Comparison of ENCODE assay signal across 8 mouse cellular contexts in the genomic region with DNA sequence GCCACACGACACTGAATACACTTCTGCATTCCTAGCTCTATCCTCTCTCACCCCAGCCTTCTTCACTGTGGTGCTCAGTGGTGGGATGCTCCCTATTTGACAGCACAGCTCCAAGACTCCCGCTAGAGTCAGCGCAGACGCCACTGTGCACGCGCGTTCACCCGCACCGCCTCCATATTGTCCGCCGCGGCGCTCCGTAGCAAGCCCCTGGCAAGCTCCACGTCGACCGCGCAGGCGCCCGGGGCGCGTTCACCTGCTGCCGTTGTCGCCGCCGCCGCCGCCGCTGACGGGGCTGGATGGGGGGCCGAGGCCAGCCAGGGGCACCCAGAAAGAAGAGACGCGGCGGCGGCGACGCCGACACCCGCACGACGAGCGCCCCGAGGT. TPM values are rescaled to one million over a fixed set of nuclear protein-coding genes. Genes with fewer than 3 reads are reported as not detected.
A peak's percentile ranks its signal among the peaks of the same experiment; 100 is the strongest.
DNase-seq lines count a peak whose midpoint lies in the region; ATAC-seq and TF ChIP-seq lines count a peak whose summit lies in the region.

A gene (plus strand): TSS at position 248 of the 384 bp plus-strand sequence.

- under 1% methylated on average over 43 of the region's 43 CpGs for WGBS in forebrain, embryonic 15.5 days
- WGBS in liver, postnatal 0 days (ENCODE audit: insufficient replicate concordance), result under 1% methylated on average over 40 of the region's 43 CpGs
- WGBS in neural tube, embryonic 14.5 days, result under 1% methylated on average over 31 of the region's 43 CpGs

- peaks cover 0 to 10% of the 10 kb centered on the region in 2 experiments; a peak in 2 of 4 replicates for H3K4me1 ChIP-seq in ES-E14 (ENCODE audit: control insufficient read depth in 2 of 2, insufficient read depth in 2 of 2, low read length in 2 of 2, poor library complexity in 1 of 2)
- peaks cover 29% of the 10 kb centered on the region for H3K4me1 ChIP-seq in forebrain, embryonic 15.5 days
- peaks cover 29% of the 10 kb centered on the region for H3K4me1 ChIP-seq in liver, postnatal 0 days (ENCODE audit: insufficient read depth)
- peaks cover 10% of the 10 kb centered on the region for H3K4me1 ChIP-seq in neural tube, embryonic 14.5 days (ENCODE audit: control insufficient read depth, insufficient read depth, low read length)
- peaks cover 12% of the 10 kb centered on the region for H3K4me1 ChIP-seq in testis, adult 2 months (ENCODE audit: control insufficient read depth, insufficient read depth, low read length)

- peak; percentile 74 for TF ChIP-seq POLR2A in testis, adult 2 months (IDR thresholded peaks at IDR 0.05; ENCODE audit: control insufficient read depth, low read depth, low read length)

- intact Hi-C loops in heart, postnatal 14 days (cut with DNase I), result no loop called here

- 0 out of 2 replicates have a peak, but pooled peaks cover 3% of the 10 kb centered on the region for H3K36me3 ChIP-seq in ES-E14 (ENCODE audit: control insufficient read depth, insufficient read depth, low read length, poor library complexity, severe bottlenecking)
- H3K36me3 ChIP-seq in forebrain, embryonic 15.5 days, result no peaks in the 10 kb centered on the region
- H3K36me3 ChIP-seq in liver, postnatal 0 days (replicated peaks; ENCODE audit: insufficient read depth, low read length), result 0 out of 2 replicates have a peak, but pooled peaks cover 2% of the 10 kb centered on the region
- H3K36me3 ChIP-seq in neural tube, embryonic 14.5 days (ENCODE audit: control insufficient read depth, insufficient read depth, low read length), result no peaks in the 10 kb centered on the region
- H3K36me3 ChIP-seq in testis, adult 2 months (ENCODE audit: control insufficient read depth, insufficient read depth, low read length), result no peaks in the 10 kb centered on the region

- H3K27ac ChIP-seq in ES-E14 (ENCODE audit: insufficient read depth, low read depth, low read length, poor library complexity, severe bottlenecking), result no peak within 1 kb of the TSS
- H3K27ac ChIP-seq in forebrain, embryonic 15.5 days (replicated peaks), result peak within 1 kb of the TSS; percentile 59
- H3K27ac ChIP-seq in liver, postnatal 0 days (ENCODE audit: low read depth), result peak within 1 kb of the TSS; percentile 91
- H3K27ac ChIP-seq in neural tube, embryonic 14.5 days (ENCODE audit: low read depth, low read length), result peak within 1 kb of the TSS; percentile 69
- H3K27ac ChIP-seq in testis, adult 2 months (ENCODE audit: control insufficient read depth, insufficient read depth, low read depth, low read length), result peak within 1 kb of the TSS; percentile 95

- no peak for TF ChIP-seq EP300 in liver, postnatal 0 days (IDR thresholded peaks at IDR 0.05; ENCODE audit: low read depth)

- no peak for DNase-seq in ES-E14 (ENCODE audit: low read depth, low spot score)
- peak; percentile 90 for DNase-seq in cerebellum, adult 11-12 months
- DNase-seq in heart, postnatal 14 days, result peak; percentile 91 to 94
- DNase-seq in layer of hippocampus, adult 11-12 months (ENCODE audit: low spot score), result peak; percentile 88
- DNase-seq in liver, postnatal 0 days, result peak; percentile 89

- peak within 1 kb of the TSS; percentile 83 to 86 for H3K4me3 ChIP-seq in ES-E14 (ENCODE audit: insufficient read depth in 1 of 2, low read depth in 1 of 2, low read length in 2 of 2, poor library complexity in 1 of 2, severe bottlenecking in 1 of 2)
- H3K4me3 ChIP-seq in forebrain, embryonic 15.5 days, result peak within 1 kb of the TSS; percentile 62
- peak within 1 kb of the TSS; percentile 92 for H3K4me3 ChIP-seq in liver, postnatal 0 days (ENCODE audit: low read depth, low read length)
- peak within 1 kb of the TSS; percentile 87 for H3K4me3 ChIP-seq in neural tube, embryonic 14.5 days (ENCODE audit: low read depth, low read length)
- peak within 1 kb of the TSS; percentile 99 for H3K4me3 ChIP-seq in testis, adult 2 months (ENCODE audit: control insufficient read depth, low read depth, low read length)

- in situ Hi-C loops in ES-E14 (cut with MboI; ENCODE audit: low sequenced_read_pairs in 2 of 2, unreplicated experiment in 2 of 2), result no loop called here

- ATAC-seq in forebrain, embryonic 15.5 days (replicated peaks), result peak; percentile 94
- peak; percentile 88 for ATAC-seq in liver, postnatal 0 days
- peak; percentile 92 for ATAC-seq in neural tube, embryonic 14.5 days (ENCODE audit: low read depth)

- peak within 1 kb of the TSS; percentile 99 for H3K4me2 ChIP-seq in forebrain, embryonic 15.5 days (replicated peaks)
- peak within 1 kb of the TSS; percentile 97 for H3K4me2 ChIP-seq in liver, postnatal 0 days (ENCODE audit: low read depth, low read length)
- peak within 1 kb of the TSS; percentile 99 for H3K4me2 ChIP-seq in neural tube, embryonic 14.5 days (ENCODE audit: low read depth, low read length)

- H3K27me3 ChIP-seq in forebrain, embryonic 15.5 days, result no peaks in the 10 kb centered on the region
- no peaks in the 10 kb centered on the region for H3K27me3 ChIP-seq in liver, postnatal 0 days (ENCODE audit: insufficient read depth, low read length)
- no peaks in the 10 kb centered on the region for H3K27me3 ChIP-seq in neural tube, embryonic 14.5 days (ENCODE audit: control insufficient read depth, insufficient read depth, low read length)
- no peaks in the 10 kb centered on the region for H3K27me3 ChIP-seq in testis, adult 2 months (ENCODE audit: control insufficient read depth, insufficient read depth, low read length)

- no peaks in the 10 kb centered on the region for H3K9me3 ChIP-seq in ES-E14 (ENCODE audit: control insufficient read depth, insufficient read depth, low read depth, low read length)
- H3K9me3 ChIP-seq in forebrain, embryonic 15.5 days, result no peaks in the 10 kb centered on the region
- no peaks in the 10 kb centered on the region for H3K9me3 ChIP-seq in liver, postnatal 0 days (ENCODE audit: low read length)
- H3K9me3 ChIP-seq in neural tube, embryonic 14.5 days (ENCODE audit: control insufficient read depth, low read length), result no peaks in the 10 kb centered on the region

- TF ChIP-seq CTCF in liver, postnatal 0 days (IDR thresholded peaks at IDR 0.05; ENCODE audit: low read depth), result no peak
- no peak for TF ChIP-seq CTCF in testis, adult 2 months (IDR thresholded peaks at IDR 0.05; ENCODE audit: control insufficient read depth, insufficient read depth, insufficient replicate concordance, low read depth, low read length)

- H3K9ac ChIP-seq in ES-E14 (ENCODE audit: insufficient read depth, low read depth, low read length, poor library complexity, severe bottlenecking), result peak within 1 kb of the TSS; percentile 83
- peak within 1 kb of the TSS; percentile 73 for H3K9ac ChIP-seq in forebrain, embryonic 15.5 days (replicated peaks)
- H3K9ac ChIP-seq in liver, postnatal 0 days (replicated peaks), result peak within 1 kb of the TSS; percentile 94
- H3K9ac ChIP-seq in neural tube, embryonic 14.5 days (replicated peaks; ENCODE audit: low read depth, low read length), result peak within 1 kb of the TSS; percentile 82

TF ChIP-seq in ES-E14, 5 proteins besides CTCF, POLR2A, EP300 and RAD21:
- TF ChIP-seq ZNF384 (IDR thresholded peaks at IDR 0.05; ENCODE audit: low read depth, low read length) (no peak), HCFC1 (IDR thresholded peaks at IDR 0.05; ENCODE audit: borderline replicate concordance, insufficient read depth, low read length) (peak; percentile 57; the same call in 1 of the 2 replicates)

RNA-seq across cellular contexts. Expression of the gene that starts here (rescaled TPM):
- total RNA-seq in ES-E14 (2012; rRNA removed), result 73.3 and 78.4 TPM in 2 replicates
- 53.4 and 59.3 TPM in 2 replicates for polyA plus RNA-seq in forebrain, embryonic 15.5 days (2015; fragmentation: Nextera tagmentation; extraction: Ambion mirVana)
- 100 to 1,000 TPM; 180 to 187 TPM for total RNA-seq in heart, postnatal 14 days (2021)
- 12.5 and 13.9 TPM in 2 replicates for polyA plus RNA-seq in liver, postnatal 0 days (2015; fragmentation: Nextera tagmentation; extraction: Ambion mirVana)
- 53.8 and 59.1 TPM in 2 replicates for polyA plus RNA-seq in neural tube, embryonic 14.5 days (2014; fragmentation: Nextera tagmentation; extraction: Ambion mirVana)
- 35.9 and 41.0 TPM in 2 replicates for polyA plus RNA-seq in testis, adult 2 months (2012; rRNA removed)
